25 mouse cellular contexts compared by ENCODE assay signal in genomic region chr9:65407327-65407726, GRCm38 (mm10). TPM values are rescaled to one million over a fixed set of nuclear protein-coding genes. Genes with fewer than 3 reads are reported as not detected.
"Had no signal": no experiment of that assay in that cellular context is flagged by ENCODE, and none has a peak within 500 bp of the region (broad histone marks: within the 10 kb centered on the region; RNA-seq: fewer than 3 reads in every experiment).

No protein-coding gene starts in this region.

- H3K27me3 ChIP-seq: liver, embryonic 15.5 days; midbrain, embryonic 13.5 days; midbrain, embryonic 15.5 days; neural tube, embryonic 12.5 days; stomach, embryonic 15.5 days had no signal

- H3K9ac ChIP-seq: liver, embryonic 15.5 days; liver, postnatal 0 days; lung, embryonic 14.5 days; midbrain, embryonic 13.5 days; midbrain, embryonic 15.5 days; neural tube, embryonic 12.5 days; stomach, embryonic 15.5 days had no signal

- H3K4me3 ChIP-seq: liver, embryonic 15.5 days; midbrain, embryonic 13.5 days; midbrain, embryonic 15.5 days; neural tube, embryonic 12.5 days; stomach, embryonic 15.5 days had no signal

- H3K27ac ChIP-seq: liver, embryonic 15.5 days; macrophage; midbrain, embryonic 13.5 days; midbrain, embryonic 15.5 days; neural tube, embryonic 12.5 days; stomach, embryonic 15.5 days; stomach, postnatal 0 days had no signal

- H3K4me1 ChIP-seq: liver, embryonic 15.5 days; midbrain, embryonic 13.5 days; midbrain, embryonic 15.5 days; neural tube, embryonic 12.5 days had no signal

- ATAC-seq: liver, postnatal 0 days; midbrain, embryonic 13.5 days; midbrain, embryonic 15.5 days had no signal

- H3K4me2 ChIP-seq: liver, embryonic 15.5 days; lung, embryonic 14.5 days; midbrain, embryonic 11.5 days; midbrain, embryonic 13.5 days; midbrain, embryonic 15.5 days; neural tube, embryonic 12.5 days; stomach, embryonic 15.5 days had no signal

- DNase-seq: liver, postnatal 0 days; lung, embryonic 14.5 days; lung, postnatal 14 days; lung, postnatal 36 days; right cerebral cortex, postnatal 14 days; thymus, adult 2 months; thymus, postnatal 25 days; thymus, postnatal 4 days had no signal

- H3K9me3 ChIP-seq: liver, embryonic 15.5 days; midbrain, embryonic 13.5 days; midbrain, embryonic 15.5 days; neural tube, embryonic 12.5 days; stomach, embryonic 15.5 days had no signal

- H3K36me3 ChIP-seq: liver, embryonic 15.5 days; midbrain, embryonic 13.5 days; midbrain, embryonic 15.5 days; neural tube, embryonic 12.5 days; stomach, embryonic 15.5 days had no signal

RNA-seq across cellular contexts. Expression of gene Rasl12, which starts 9.0 kb away (rescaled TPM):
- total RNA-seq: megakaryocyte progenitor cell, adult 5-6 weeks; neutrophil, adult 5-6 weeks had no signal
- polyA plus RNA-seq: macrophage had no signal

RNA-seq across cellular contexts. Expression of gene Slc51b, which starts 15.4 kb away (rescaled TPM):
- total RNA-seq: megakaryocyte progenitor cell, adult 5-6 weeks; midbrain, postnatal 0 days; monocyte, adult 5-6 weeks; neutrophil, adult 5-6 weeks had no signal
- polyA plus RNA-seq: liver, embryonic 15.5 days; lung, embryonic 14.5 days; lung, embryonic 16.5 days; macrophage; midbrain, embryonic 11.5 days; midbrain, embryonic 13.5 days; midbrain, embryonic 15.5 days; midbrain, postnatal 0 days; neural tube, embryonic 12.5 days; neural tube, embryonic 14.5 days; spleen, adult 2 months; stomach, postnatal 0 days; testis, adult 2 months; urinary bladder, adult 2 months had no signal

RNA-seq across cellular contexts. Expression of gene Kbtbd13, which starts 15.9 kb away (rescaled TPM):
- total RNA-seq: monocyte, adult 5-6 weeks; neutrophil, adult 5-6 weeks had no signal
- polyA plus RNA-seq: macrophage had no signal

RNA-seq across cellular contexts. Expression of gene Ubap1l, which starts 46.5 kb away (rescaled TPM):
- total RNA-seq: megakaryocyte progenitor cell, adult 5-6 weeks; monocyte, adult 5-6 weeks had no signal
- polyA plus RNA-seq: liver, postnatal 0 days; macrophage; stomach, postnatal 0 days had no signal
